Mouse (Mus musculus) kidney, embryonic 15.5 days (tissue): ENCODE measurements around the gene Kalrn. TPM values are rescaled to one million over a fixed set of nuclear protein-coding genes. Genes with fewer than 3 reads are reported as not detected.

Experiments used
- ATAC-seq: fragments of 200-750 bp; cut with Nextera tagmentation; replicated peaks from 2 replicates; pipeline ENCODE4 v1.8.0; 2017; ENCODE audit warnings: moderate TSS enrichment; ENCODE audit not compliant: low FRiP score
- H3K27ac ChIP-seq: fragments of 300-500 bp; sonication (generic); 2 replicates; pipeline ENCODE4 v1.5.1; 2015; ENCODE audit warnings: mild to moderate bottlenecking, inconsistent platforms
- H3K27me3 ChIP-seq: fragments of 300-500 bp; sonication (generic); 2 replicates; pipeline ENCODE4 v1.6.1; 2015; ENCODE audit warnings: inconsistent platforms
- H3K36me3 ChIP-seq: fragments of 300-500 bp; sonication (generic); 2 replicates; pipeline ENCODE4 v1.6.1; 2015; ENCODE audit warnings: inconsistent platforms
- H3K4me1 ChIP-seq: fragments of 300-500 bp; sonication (generic); 2 replicates; pipeline ENCODE4 v1.6.1; 2015; ENCODE audit warnings: inconsistent platforms
- H3K4me2 ChIP-seq: fragments of 300-500 bp; sonication (generic); 2 replicates; pipeline ENCODE4 v1.6.1; 2015; ENCODE audit warnings: moderate library complexity, mild to moderate bottlenecking, inconsistent platforms
- H3K4me3 ChIP-seq: fragments of 300-500 bp; sonication (generic); replicated peaks from 2 replicates; pipeline ENCODE4 v1.5.1; 2015; ENCODE audit warnings: mild to moderate bottlenecking, inconsistent platforms
- H3K9ac ChIP-seq: fragments of 300-500 bp; sonication (generic); 2 replicates; pipeline ENCODE4 v1.6.1; 2015; ENCODE audit warnings: mild to moderate bottlenecking, inconsistent platforms
- H3K9me3 ChIP-seq: fragments of 300-500 bp; sonication (generic); replicated peaks from 2 replicates; pipeline ENCODE4 v1.6.1; 2016; ENCODE audit warnings: inconsistent platforms
- WGBS: fragments of 180-500 bp; shearing (Covaris S2); methylation state at CpG from one replicate; pipeline ENCODE4 v1.1.7; 2015; ENCODE audit warnings: mixed read lengths; 5-methylcytosine and 5-hydroxymethylcytosine counted together
- polyA plus RNA-seq: library from polyadenylated mRNA; unstranded; fragments of >200 nt; fragmentation: Nextera tagmentation; extraction: Ambion mirVana; gene quantifications from 2 replicates; pipeline ENCODE4 v1.2.1, GENCODE M21; 2015

The Kalrn gene
- polyA plus RNA-seq, 1 experiment from 2014 or later: 15.8 TPM

DNA sequence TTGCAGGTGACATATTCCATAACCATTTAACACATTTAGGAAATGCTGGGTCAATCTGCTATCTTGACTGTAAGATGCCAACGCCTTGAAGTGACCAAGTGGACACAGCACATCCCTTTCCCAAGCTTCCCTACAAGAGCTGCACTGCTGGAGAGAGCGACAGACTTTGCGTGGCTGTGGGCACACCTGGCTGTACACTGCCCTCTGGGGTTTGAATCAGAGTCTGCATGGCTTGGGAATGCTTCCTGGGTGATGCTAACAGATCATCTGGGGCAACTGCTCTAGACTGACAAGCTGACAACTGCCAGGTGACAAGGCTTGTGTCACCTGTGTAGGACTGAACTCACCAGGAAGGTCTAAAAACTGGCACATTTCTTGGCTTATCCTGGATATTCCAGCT, 388.6 kb downstream of the Kalrn start:
- Histone ChIP-seq H3K9me3 (no peaks in the 10 kb centered on the region), H3K27me3 (no peaks in the 10 kb centered on the region), H3K27ac (no peak overlapping the region), H3K4me2 (no peak overlapping the region), H3K4me3 (no peak overlapping the region), H3K4me1 (no peaks in the 10 kb centered on the region), H3K36me3 (peaks cover 26% of the 10 kb centered on the region), H3K9ac (no peak overlapping the region)
- ATAC-seq: no peak
- 88% methylated on average over 3 of the region's 3 CpGs for WGBS

GRCm38 (mm10) chr16:34183186-34183585, 390.1 kb downstream of the Kalrn start:
- H3K4me2 ChIP-seq: no peak overlapping the region
- H3K27me3 ChIP-seq: no peaks in the 10 kb centered on the region
- ATAC-seq: no peak
- H3K4me3 ChIP-seq: no peak overlapping the region
- no peaks in the 10 kb centered on the region for H3K9me3 ChIP-seq
- no peak overlapping the region for H3K27ac ChIP-seq
- H3K9ac ChIP-seq: no peak overlapping the region
- H3K36me3 ChIP-seq: peaks cover 23% of the 10 kb centered on the region; the same call in 1 of the 2 replicates
- 87% methylated on average over 4 of the region's 4 CpGs for WGBS
- no peaks in the 10 kb centered on the region for H3K4me1 ChIP-seq

GRCm38 (mm10) chr16:34175625-34176024, 397.7 kb downstream of the Kalrn start:
- H3K27ac ChIP-seq: no peak overlapping the region
- ATAC-seq: no peak
- H3K4me1 ChIP-seq: no peaks in the 10 kb centered on the region
- H3K9ac ChIP-seq: no peak overlapping the region
- no peak overlapping the region for H3K4me3 ChIP-seq
- no peak overlapping the region for H3K4me2 ChIP-seq
- 85% methylated on average over 4 of the region's 4 CpGs for WGBS
- H3K9me3 ChIP-seq: no peaks in the 10 kb centered on the region
- H3K27me3 ChIP-seq: no peaks in the 10 kb centered on the region
- H3K36me3 ChIP-seq: peaks cover 70% of the 10 kb centered on the region

DNA sequence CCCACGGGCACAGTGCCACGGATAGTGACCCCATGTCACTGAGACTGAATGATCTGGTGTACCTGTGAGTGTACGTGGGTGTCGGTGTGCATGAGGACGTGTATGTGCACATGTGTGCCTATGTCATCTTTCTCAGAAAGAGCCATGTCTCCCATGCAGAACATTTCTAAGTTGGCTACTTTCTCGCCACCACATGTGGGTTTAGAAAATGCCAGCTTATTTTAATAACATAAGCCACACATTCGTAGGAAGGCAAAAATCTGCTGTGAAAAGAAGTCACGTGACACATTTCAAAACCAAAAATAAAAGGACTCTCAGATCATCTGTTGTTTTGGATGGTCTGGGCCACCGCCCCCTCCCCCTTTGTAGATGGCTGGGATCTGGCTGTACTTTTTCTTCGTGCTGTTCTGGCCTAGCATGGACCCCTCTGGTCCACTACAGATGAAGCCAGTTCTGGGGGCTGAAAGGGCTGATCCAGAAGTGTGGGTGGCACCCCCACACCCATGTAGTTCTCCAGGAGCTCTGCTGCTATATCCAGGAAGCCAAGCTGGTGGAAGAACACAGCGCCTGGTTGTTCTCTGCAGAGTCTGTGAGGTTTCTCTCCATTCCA, 400.7 kb downstream of the Kalrn start:
- ATAC-seq: no peak
- 92% methylated on average over 11 of the region's 11 CpGs for WGBS
- no peaks in the 10 kb centered on the region for H3K9me3 ChIP-seq

DNA sequence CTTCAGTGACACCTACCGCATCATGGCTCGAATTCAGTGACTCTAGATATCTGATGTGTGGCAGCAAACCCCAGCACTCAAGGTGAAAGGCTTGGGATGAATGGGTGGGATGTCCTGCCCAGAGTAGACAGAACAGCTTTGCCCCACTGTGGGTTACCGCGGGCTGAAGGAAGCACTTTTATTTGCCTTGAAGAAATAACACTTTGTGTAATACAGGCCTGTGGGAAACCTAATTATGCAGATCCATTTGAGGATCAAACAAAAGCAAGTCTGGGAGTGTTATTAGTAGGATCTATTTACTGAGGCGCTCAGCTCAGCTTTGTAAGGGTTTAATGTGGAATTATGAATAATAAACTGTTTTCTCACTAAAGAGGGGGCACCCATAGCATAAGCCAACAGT, 406.3 kb downstream of the Kalrn start:
- no peak overlapping the region for H3K27ac ChIP-seq
- no peaks in the 10 kb centered on the region for H3K9me3 ChIP-seq
- no peaks in the 10 kb centered on the region for H3K4me1 ChIP-seq
- H3K9ac ChIP-seq: no peak overlapping the region
- ATAC-seq: no peak
- H3K4me3 ChIP-seq: no peak overlapping the region
- H3K27me3 ChIP-seq: no peaks in the 10 kb centered on the region
- WGBS: 87% methylated on average over 5 of the region's 5 CpGs
- H3K36me3 ChIP-seq: peaks cover 11% of the 10 kb centered on the region; the same call in 1 of the 2 replicates
- H3K4me2 ChIP-seq: no peak overlapping the region

More for the DNA sequence above, 400.7 kb downstream of the Kalrn start:
- Histone ChIP-seq H3K4me1 (no peaks in the 10 kb centered on the region), H3K27me3 (no peaks in the 10 kb centered on the region), H3K4me3 (no peak overlapping the region), H3K27ac (no peak overlapping the region), H3K4me2 (no peak overlapping the region), H3K9ac (no peak overlapping the region), H3K36me3 (peaks cover 62% of the 10 kb centered on the region)

GRCm38 (mm10) chr16:34163086-34163485, 410.2 kb downstream of the Kalrn start:
- H3K36me3 ChIP-seq: no peaks in the 10 kb centered on the region
- no peaks in the 10 kb centered on the region for H3K9me3 ChIP-seq
- no peak for ATAC-seq
- H3K4me3 ChIP-seq: no peak overlapping the region
- no peak overlapping the region for H3K4me2 ChIP-seq
- no peak overlapping the region for H3K9ac ChIP-seq
- 72% methylated on average over 9 of the region's 9 CpGs for WGBS
- no peak overlapping the region for H3K27ac ChIP-seq
- no peaks in the 10 kb centered on the region for H3K27me3 ChIP-seq
- H3K4me1 ChIP-seq: no peaks in the 10 kb centered on the region

- WGBS: 85% methylated on average over 3 of the region's 3 CpGs
- no peaks in the 10 kb centered on the region for H3K9me3 ChIP-seq
These were observed 413.8 kb downstream of the Kalrn start for GRCm38 (mm10) chr16:34159576-34159975.

GRCm38 (mm10) chr16:34157386-34158135, 415.8 kb downstream of the Kalrn start:
- H3K9me3 ChIP-seq: no peaks in the 10 kb centered on the region
- no peaks in the 10 kb centered on the region for H3K4me1 ChIP-seq
- no peak overlapping the region for H3K4me3 ChIP-seq
- H3K27me3 ChIP-seq: no peaks in the 10 kb centered on the region
- H3K4me2 ChIP-seq: no peak overlapping the region
- no peak overlapping the region for H3K9ac ChIP-seq
- no peaks in the 10 kb centered on the region for H3K36me3 ChIP-seq
- ATAC-seq: no peak
- H3K27ac ChIP-seq: no peak overlapping the region
- WGBS: 55% methylated on average over 4 of the region's 4 CpGs

More at GRCm38 (mm10) chr16:34159576-34159975, 413.8 kb downstream of the Kalrn start:
- H3K4me3 ChIP-seq: no peak overlapping the region
- no peaks in the 10 kb centered on the region for H3K36me3 ChIP-seq
- no peak for ATAC-seq
- no peak overlapping the region for H3K27ac ChIP-seq
- no peak overlapping the region for H3K9ac ChIP-seq
- H3K4me2 ChIP-seq: no peak overlapping the region
- H3K4me1 ChIP-seq: no peaks in the 10 kb centered on the region
- H3K27me3 ChIP-seq: no peaks in the 10 kb centered on the region

DNA sequence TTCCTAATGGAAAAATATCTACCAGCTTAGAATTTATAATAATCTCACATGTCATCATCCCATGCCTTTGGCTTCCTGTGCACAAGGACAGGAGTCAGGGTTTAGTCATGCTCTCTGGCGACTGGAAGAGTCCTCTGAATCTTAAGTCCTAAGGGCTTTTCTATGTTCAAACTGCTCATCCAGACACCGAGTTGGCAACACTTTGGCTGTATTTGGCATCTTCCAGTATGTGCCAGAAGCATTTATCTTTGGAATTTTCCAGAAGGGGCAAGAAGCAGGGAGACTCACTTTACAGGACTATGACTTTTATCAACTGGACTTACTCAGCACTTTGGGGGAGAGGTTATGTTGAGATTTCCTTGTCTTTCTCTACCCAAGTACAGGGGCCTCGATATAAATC, 417.6 kb downstream of the Kalrn start:
- WGBS: 83% methylated on average over 3 of the region's 3 CpGs

DNA sequence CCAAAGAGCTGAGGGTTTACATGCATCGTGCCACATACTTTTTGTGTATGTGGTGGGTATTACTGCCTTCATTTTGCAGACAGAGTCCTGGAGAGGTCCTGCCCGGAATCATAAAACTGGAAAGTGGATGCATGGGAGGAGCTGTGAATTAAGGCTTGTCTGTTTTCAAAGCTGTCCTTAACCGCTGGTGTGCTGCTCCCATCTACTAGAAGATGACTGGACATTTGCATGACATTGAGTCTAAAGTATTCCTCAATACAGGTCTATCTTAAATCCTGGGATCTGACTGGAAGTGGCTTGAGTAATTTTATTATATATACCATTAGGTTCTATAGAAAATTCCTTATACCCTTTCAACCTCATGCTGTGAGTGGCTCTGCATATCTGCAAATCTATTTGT, 418.4 kb downstream of the Kalrn start:
- Histone ChIP-seq H3K9me3 (no peaks in the 10 kb centered on the region), H3K4me3 (no peak overlapping the region), H3K27me3 (no peaks in the 10 kb centered on the region), H3K27ac (no peak overlapping the region), H3K9ac (no peak overlapping the region), H3K4me1 (no peaks in the 10 kb centered on the region), H3K36me3 (no peaks in the 10 kb centered on the region), H3K4me2 (no peak overlapping the region)
- no peak for ATAC-seq
- WGBS: 77% methylated on average over 3 of the region's 3 CpGs

More for the DNA sequence above, 417.6 kb downstream of the Kalrn start:
- no peaks in the 10 kb centered on the region for H3K9me3 ChIP-seq
- H3K4me2 ChIP-seq: no peak overlapping the region
- H3K4me3 ChIP-seq: no peak overlapping the region
- no peaks in the 10 kb centered on the region for H3K36me3 ChIP-seq
- H3K9ac ChIP-seq: no peak overlapping the region
- no peaks in the 10 kb centered on the region for H3K27me3 ChIP-seq
- ATAC-seq: no peak
- no peak overlapping the region for H3K27ac ChIP-seq
- H3K4me1 ChIP-seq: no peaks in the 10 kb centered on the region

- WGBS: 80% methylated on average over 3 of the region's 3 CpGs
- H3K4me1 ChIP-seq: no peaks in the 10 kb centered on the region
These were observed 421.7 kb downstream of the Kalrn start for GRCm38 (mm10) chr16:34151528-34152071.

DNA sequence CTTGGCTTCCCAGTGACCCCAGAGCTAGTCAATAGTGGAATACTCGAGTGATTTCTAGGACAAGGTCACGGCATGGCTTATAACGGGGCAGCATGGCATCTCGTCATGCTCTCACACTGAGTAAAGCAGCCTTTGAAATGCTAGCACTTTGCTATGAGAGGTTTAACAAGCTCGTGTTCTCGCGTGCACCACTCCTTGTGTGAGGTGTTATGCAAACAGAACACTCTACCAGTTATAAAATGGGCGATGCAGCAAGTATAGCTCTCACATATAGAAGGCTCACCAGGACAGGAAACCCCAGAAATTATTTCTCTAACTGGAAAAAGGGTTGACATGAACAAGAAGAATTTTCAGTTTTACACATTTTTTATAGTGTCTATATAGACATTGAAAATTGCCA, 431.7 kb downstream of the Kalrn start:
- no peaks in the 10 kb centered on the region for H3K4me1 ChIP-seq
- 84% methylated on average over 8 of the region's 8 CpGs for WGBS
- H3K9me3 ChIP-seq: no peaks in the 10 kb centered on the region
- H3K9ac ChIP-seq: no peak overlapping the region
- H3K27me3 ChIP-seq: no peaks in the 10 kb centered on the region
- no peak overlapping the region for H3K27ac ChIP-seq
- H3K4me3 ChIP-seq: no peak overlapping the region
- H3K4me2 ChIP-seq: no peak overlapping the region
- ATAC-seq: no peak
- no peaks in the 10 kb centered on the region for H3K36me3 ChIP-seq

More at GRCm38 (mm10) chr16:34151528-34152071, 421.7 kb downstream of the Kalrn start:
- Histone ChIP-seq H3K27ac (no peak overlapping the region), H3K9me3 (no peaks in the 10 kb centered on the region), H3K27me3 (no peaks in the 10 kb centered on the region), H3K4me3 (no peak overlapping the region), H3K36me3 (no peaks in the 10 kb centered on the region), H3K9ac (no peak overlapping the region), H3K4me2 (no peak overlapping the region)
- no peak for ATAC-seq
